12 mouse cellular contexts compared by ENCODE assay signal in the genomic region with DNA sequence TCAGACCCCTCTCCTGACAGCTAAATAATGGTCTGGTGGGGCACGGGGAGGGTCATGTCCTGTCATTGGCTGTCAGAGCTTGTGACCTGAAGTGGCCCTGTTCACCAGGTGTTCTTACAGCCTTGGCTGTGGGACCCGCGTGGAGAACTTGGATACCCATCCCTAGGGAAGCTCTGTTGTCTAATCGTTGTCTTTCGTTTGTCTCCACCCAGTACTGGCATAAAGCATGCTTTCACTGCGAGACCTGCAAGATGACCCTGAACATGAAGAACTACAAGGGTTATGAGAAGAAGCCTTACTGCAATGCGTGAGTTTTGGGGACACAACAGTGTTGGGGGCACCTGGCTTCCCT. TPM values are rescaled to one million over a fixed set of nuclear protein-coding genes. Genes with fewer than 3 reads are reported as not detected.
A peak's percentile ranks its signal among the peaks of the same experiment; 100 is the strongest.
DNase-seq lines count a peak whose midpoint lies in the region; ATAC-seq and TF ChIP-seq lines count a peak whose summit lies in the region.
"Had no signal": no experiment of that assay in that cellular context is flagged by ENCODE, and none has a peak within 500 bp of the region (broad histone marks: within the 10 kb centered on the region; RNA-seq: fewer than 3 reads in every experiment).

No protein-coding gene starts in this region.

- no peak overlapping the region; the same call in 1 of the 2 replicates for H3K4me2 ChIP-seq in embryonic facial prominence, embryonic 11.5 days (ENCODE audit: low read depth, low read length)
- H3K4me2 ChIP-seq in midbrain, embryonic 15.5 days = peak overlapping the region; percentile 38; the same call in 1 of the 2 replicates

- no peak overlapping the region for H3K4me3 ChIP-seq in kidney, adult 2 months (ENCODE audit: insufficient read depth, low read depth, low read length)
- H3K4me3 ChIP-seq in embryonic facial prominence, embryonic 11.5 days (ENCODE audit: low read depth, low read length) = no peak overlapping the region
- peak overlapping the region; percentile 26; the same call in 1 of the 2 replicates for H3K4me3 ChIP-seq in hindbrain, embryonic 10.5 days
- H3K4me3 ChIP-seq in midbrain, embryonic 15.5 days = no peak overlapping the region

- no peaks in the 10 kb centered on the region for H3K36me3 ChIP-seq in kidney, adult 2 months (ENCODE audit: control insufficient read depth, insufficient read depth, low read length)
- peaks cover 3% of the 10 kb centered on the region; the same call in 1 of the 2 replicates for H3K36me3 ChIP-seq in embryonic facial prominence, embryonic 11.5 days (replicated peaks; ENCODE audit: control insufficient read depth, insufficient read depth, low read depth, low read length)
- peaks cover 33% of the 10 kb centered on the region for H3K36me3 ChIP-seq in hindbrain, embryonic 10.5 days
- H3K36me3 ChIP-seq in midbrain, embryonic 15.5 days (replicated peaks) = peaks cover 14% of the 10 kb centered on the region

- 0 out of 2 replicates have a peak overlapping the region, but pooled peaks have one; percentile 36 for H3K27ac ChIP-seq in kidney, adult 2 months (ENCODE audit: insufficient read depth, low read depth, low read length)
- no peak overlapping the region for H3K27ac ChIP-seq in embryonic facial prominence, embryonic 11.5 days (replicated peaks; ENCODE audit: low read depth, low read length)
- H3K27ac ChIP-seq in hindbrain, embryonic 10.5 days = peak overlapping the region; percentile 68
- peak overlapping the region; percentile 71; the same call in 1 of the 2 replicates for H3K27ac ChIP-seq in midbrain, embryonic 15.5 days

- TF ChIP-seq CTCF in kidney, adult 2 months (conservative IDR thresholded peaks at IDR 0.05; ENCODE audit: insufficient read depth, insufficient read length, low read depth, low read length) = no peak

- intact Hi-C loops in gastrocnemius, postnatal 14 days (cut with DNase I; ENCODE audit: low total_unique reads) = no loop called here

- ATAC-seq in embryonic facial prominence, embryonic 11.5 days (replicated peaks; ENCODE audit: insufficient number of reproducible peaks, low FRiP score, low TSS enrichment, low read depth) = no peak
- no peak for ATAC-seq in midbrain, embryonic 15.5 days (replicated peaks)

- 51% methylated on average over 7 of the region's 7 CpGs for WGBS in kidney, adult 2 months
- WGBS in embryonic facial prominence, embryonic 11.5 days = 69% methylated on average over 7 of the region's 7 CpGs
- 58% methylated on average over 7 of the region's 7 CpGs for WGBS in hindbrain, embryonic 10.5 days
- WGBS in midbrain, embryonic 15.5 days = 56% methylated on average over 7 of the region's 7 CpGs

- H3K9ac ChIP-seq in embryonic facial prominence, embryonic 11.5 days (replicated peaks; ENCODE audit: low read length) = 0 out of 2 replicates have a peak overlapping the region, but pooled peaks have one; percentile 18
- H3K9ac ChIP-seq in midbrain, embryonic 15.5 days = no peak overlapping the region

- no peaks in the 10 kb centered on the region for H3K27me3 ChIP-seq in kidney, adult 2 months (replicated peaks; ENCODE audit: control insufficient read depth, insufficient read depth, low read length)
- no peaks in the 10 kb centered on the region for H3K27me3 ChIP-seq in embryonic facial prominence, embryonic 11.5 days (ENCODE audit: control insufficient read depth, insufficient read depth, low read length)
- H3K27me3 ChIP-seq in hindbrain, embryonic 10.5 days (ENCODE audit: insufficient read depth, poor library complexity, severe bottlenecking) = no peaks in the 10 kb centered on the region
- H3K27me3 ChIP-seq in midbrain, embryonic 15.5 days (replicated peaks) = no peaks in the 10 kb centered on the region

- TF ChIP-seq POLR2A in kidney, adult 2 months (IDR thresholded peaks at IDR 0.05; ENCODE audit: low read depth, low read length) = no peak

- DNase-seq in kidney, adult 2 months = no peak
- DNase-seq in kidney, postnatal 4 days = no peak
- no peak for DNase-seq in embryonic facial prominence, embryonic 11.5 days (ENCODE audit: low spot score)
- no peak for DNase-seq in hindbrain, embryonic 10.5 days (ENCODE audit: low spot score)
- DNase-seq in gastrocnemius, postnatal 14 days = no peak
- no peak for DNase-seq in ovary, adult 18-20 months (ENCODE audit: low spot score)
- DNase-seq in right cerebral cortex, postnatal 25 days = no peak
- DNase-seq: adrenal gland, adult 8-10 months had no signal

- H3K4me1 ChIP-seq in kidney, adult 2 months (ENCODE audit: control insufficient read depth, insufficient read depth, low read length) = peaks cover 74% of the 10 kb centered on the region
- peaks cover 39% of the 10 kb centered on the region for H3K4me1 ChIP-seq in embryonic facial prominence, embryonic 11.5 days (ENCODE audit: control insufficient read depth, insufficient read depth, low read length)
- H3K4me1 ChIP-seq in hindbrain, embryonic 10.5 days (replicated peaks) = peaks cover 88% of the 10 kb centered on the region
- peaks cover 87% of the 10 kb centered on the region for H3K4me1 ChIP-seq in midbrain, embryonic 15.5 days

- H3K9me3 ChIP-seq in embryonic facial prominence, embryonic 11.5 days (replicated peaks; ENCODE audit: control insufficient read depth, low read length) = no peaks in the 10 kb centered on the region
- no peaks in the 10 kb centered on the region for H3K9me3 ChIP-seq in hindbrain, embryonic 10.5 days
- H3K9me3 ChIP-seq in midbrain, embryonic 15.5 days = no peaks in the 10 kb centered on the region

RNA-seq across cellular contexts. Expression of a gene that starts 7.8 kb away (rescaled TPM):
- polyA plus RNA-seq in kidney, adult 2 months (2012; rRNA removed) = 106 and 110 TPM in 2 replicates
- polyA plus RNA-seq in embryonic facial prominence, embryonic 11.5 days (2014; fragmentation: Nextera tagmentation; extraction: Ambion mirVana) = 62.6 and 67.8 TPM in 2 replicates
- polyA plus RNA-seq in hindbrain, embryonic 10.5 days (2016; fragmentation: Nextera tagmentation; extraction: Ambion mirVana) = 77.7 and 90.1 TPM in 2 replicates
- polyA plus RNA-seq in midbrain, embryonic 15.5 days (2015; fragmentation: Nextera tagmentation; extraction: Ambion mirVana) = 198 and 199 TPM in 2 replicates
- total RNA-seq in gastrocnemius, postnatal 14 days (2021) = 10 to 100 TPM; 29.9 to 39.5 TPM

RNA-seq across cellular contexts. Expression of a gene that starts 24.4 kb away (rescaled TPM):
- 118 and 181 TPM in 2 replicates for polyA plus RNA-seq in kidney, adult 2 months (2012; rRNA removed)
- 524 and 537 TPM in 2 replicates for polyA plus RNA-seq in embryonic facial prominence, embryonic 11.5 days (2014; fragmentation: Nextera tagmentation; extraction: Ambion mirVana)
- polyA plus RNA-seq in hindbrain, embryonic 10.5 days (2016; fragmentation: Nextera tagmentation; extraction: Ambion mirVana) = 381 and 439 TPM in 2 replicates
- polyA plus RNA-seq in midbrain, embryonic 15.5 days (2015; fragmentation: Nextera tagmentation; extraction: Ambion mirVana) = 259 and 277 TPM in 2 replicates
- 100 to 1,000 TPM; 607 to 676 TPM for total RNA-seq in gastrocnemius, postnatal 14 days (2021)

RNA-seq across cellular contexts. Expression of a gene that starts 30.9 kb away (rescaled TPM):
- not detected in 2 replicates for polyA plus RNA-seq in kidney, adult 2 months (2012; rRNA removed)
- polyA plus RNA-seq in embryonic facial prominence, embryonic 11.5 days (2014; fragmentation: Nextera tagmentation; extraction: Ambion mirVana) = not detected in 2 replicates
- 0.37 and 0.80 TPM in 2 replicates for polyA plus RNA-seq in hindbrain, embryonic 10.5 days (2016; fragmentation: Nextera tagmentation; extraction: Ambion mirVana)
- polyA plus RNA-seq in midbrain, embryonic 15.5 days (2015; fragmentation: Nextera tagmentation; extraction: Ambion mirVana) = 0.50 and 1.1 TPM in 2 replicates
- total RNA-seq in gastrocnemius, postnatal 14 days (2021) = not detected
- total RNA-seq: gastrocnemius, postnatal 25 days had no signal
- polyA plus RNA-seq: limb, embryonic 11.5 days; spleen, adult 2 months had no signal

RNA-seq across cellular contexts. Expression of a gene that starts 34.0 kb away (rescaled TPM):
- polyA plus RNA-seq in kidney, adult 2 months (2012; rRNA removed) = 2.0 TPM in 2 replicates
- 15.4 and 20.0 TPM in 2 replicates for polyA plus RNA-seq in embryonic facial prominence, embryonic 11.5 days (2014; fragmentation: Nextera tagmentation; extraction: Ambion mirVana)
- 10.0 and 12.3 TPM in 2 replicates for polyA plus RNA-seq in hindbrain, embryonic 10.5 days (2016; fragmentation: Nextera tagmentation; extraction: Ambion mirVana)
- polyA plus RNA-seq in midbrain, embryonic 15.5 days (2015; fragmentation: Nextera tagmentation; extraction: Ambion mirVana) = 33.3 and 33.8 TPM in 2 replicates
- total RNA-seq in gastrocnemius, postnatal 14 days (2021) = 1 to 10 TPM in 1 of 2 experiments, under 1 TPM in 1; 0.84 to 1.5 TPM

RNA-seq across cellular contexts. Expression of a gene that starts 40.2 kb away (rescaled TPM):
- polyA plus RNA-seq in kidney, adult 2 months (2012; rRNA removed) = 7.1 and 8.5 TPM in 2 replicates
- 12.9 and 13.1 TPM in 2 replicates for polyA plus RNA-seq in embryonic facial prominence, embryonic 11.5 days (2014; fragmentation: Nextera tagmentation; extraction: Ambion mirVana)
- polyA plus RNA-seq in hindbrain, embryonic 10.5 days (2016; fragmentation: Nextera tagmentation; extraction: Ambion mirVana) = 19.4 and 20.6 TPM in 2 replicates
- 16.2 and 17.6 TPM in 2 replicates for polyA plus RNA-seq in midbrain, embryonic 15.5 days (2015; fragmentation: Nextera tagmentation; extraction: Ambion mirVana)
- total RNA-seq in gastrocnemius, postnatal 14 days (2021) = 1 to 10 TPM; 6.0 to 6.7 TPM
